Mouse (Mus musculus) kidney, adult 9 months (tissue): ENCODE data around the gene Itm2a.
A peak's percentile ranks its signal among the peaks of the same experiment; 100 is the strongest.

Experiments
- DNase-seq: peaks from one replicate; pipeline ENCODE4 v3.0.0; 2022

Gene Itm2a

DNA sequence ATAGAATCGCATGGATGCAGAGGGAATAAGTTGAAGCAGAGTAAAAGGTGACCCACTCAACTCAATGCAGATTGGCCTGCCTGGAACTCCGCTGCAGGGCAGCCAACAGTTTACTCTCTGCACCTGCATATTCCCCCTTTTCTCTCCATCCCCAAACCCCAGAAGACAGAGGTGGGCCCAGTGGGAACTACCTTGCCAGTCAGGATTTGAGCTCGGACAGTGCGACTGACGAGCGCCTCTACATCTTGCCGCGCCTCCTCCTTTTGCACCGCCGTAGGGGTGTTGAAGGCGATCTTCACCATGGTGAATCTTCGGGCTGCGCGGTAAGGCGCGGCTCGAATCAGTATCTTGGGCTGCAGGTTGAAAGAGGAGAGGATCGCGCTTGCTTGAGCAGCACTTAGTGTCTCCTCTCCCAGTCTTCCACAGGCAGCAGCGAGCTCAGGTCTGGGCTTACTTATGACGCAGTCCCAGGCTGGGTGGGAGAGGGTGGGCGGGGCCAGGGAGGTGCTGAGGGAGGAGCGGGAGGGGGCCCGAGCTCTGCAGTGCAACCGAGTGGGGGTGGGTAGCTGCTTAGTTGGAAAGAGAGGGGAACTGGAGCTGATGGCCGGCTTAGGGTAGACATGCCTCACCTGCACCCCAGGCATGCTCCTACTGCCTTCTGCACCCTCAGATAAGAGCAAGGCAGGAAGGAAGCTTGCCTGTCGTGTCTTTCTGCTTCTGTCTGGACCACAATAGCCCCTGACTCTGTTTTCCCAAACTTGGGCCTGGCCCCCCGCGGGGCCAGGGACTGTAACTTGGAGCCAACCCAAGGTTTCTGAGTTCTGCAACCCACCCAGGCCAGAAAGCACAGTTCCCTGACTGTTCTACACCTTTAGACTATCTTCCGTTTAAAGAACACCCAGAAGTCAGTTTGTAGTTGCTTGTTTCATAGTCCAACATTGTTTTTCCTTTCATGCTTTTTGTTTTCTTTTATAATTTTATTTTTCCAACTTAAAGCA lies at the start of gene Itm2a:
Itm2a (minus strand) TSS at position 462 of the 998 bp plus-strand sequence.
- no peak for DNase-seq

DNA sequence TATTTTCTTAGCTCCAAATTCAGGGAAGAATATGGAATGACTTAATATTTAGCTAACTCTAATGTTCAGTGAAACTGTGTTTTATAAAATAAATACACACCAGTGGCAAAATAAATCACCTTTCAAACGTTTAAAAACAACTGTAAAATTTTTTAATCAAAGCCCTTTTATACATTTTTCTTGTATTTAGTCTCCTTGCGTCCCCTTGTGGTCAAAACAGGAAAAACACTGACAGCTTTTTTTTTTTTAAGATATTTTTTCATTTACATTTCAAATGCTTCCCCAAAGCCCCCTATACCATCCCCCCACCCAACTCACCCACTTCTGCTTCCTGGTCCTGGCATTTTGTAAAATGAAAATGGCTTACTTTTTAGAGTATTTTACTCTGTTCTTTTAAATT lies 32.7 kb upstream of the Itm2a start:
- peak; percentile 2 for DNase-seq

DNA sequence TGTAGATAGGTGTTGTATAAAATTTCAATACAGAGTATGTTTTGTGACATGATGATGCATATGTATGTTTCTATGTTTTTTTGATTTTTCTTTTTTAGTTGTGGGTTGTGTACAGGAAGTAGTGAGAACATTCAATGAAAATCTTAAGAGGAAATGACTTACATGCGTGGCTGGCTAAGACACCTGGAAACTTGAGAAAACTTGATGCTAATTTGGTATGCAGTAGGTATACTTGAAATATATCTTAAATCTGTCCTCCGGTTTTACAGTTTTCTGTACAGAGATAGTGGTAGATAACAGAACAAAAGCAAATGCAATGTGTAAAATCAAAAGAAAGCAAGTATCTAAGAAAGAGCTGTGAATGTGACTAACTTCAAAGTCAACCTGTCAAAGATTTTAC lies 18.1 kb upstream of the Itm2a start:
- no peak for DNase-seq

DNA sequence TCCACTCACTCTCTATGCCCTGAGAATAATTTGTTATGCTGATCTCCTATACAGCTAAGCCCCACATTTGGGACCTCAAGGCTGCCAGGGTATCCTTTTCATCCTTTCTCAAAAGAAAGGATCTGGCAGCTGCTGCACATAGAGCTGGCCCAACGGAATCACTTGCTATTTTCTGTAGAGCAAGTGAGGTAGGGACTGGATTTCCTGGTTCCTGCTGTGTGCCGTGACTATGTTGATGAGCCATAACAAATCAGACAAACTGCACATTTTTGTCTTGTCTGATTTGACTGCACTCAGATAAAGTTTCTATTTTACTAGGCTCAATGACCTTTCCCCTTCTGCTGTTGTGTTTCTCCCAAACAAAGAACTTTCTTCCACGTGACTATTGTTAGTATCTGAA lies 14.2 kb upstream of the Itm2a start:
- no peak for DNase-seq

DNA sequence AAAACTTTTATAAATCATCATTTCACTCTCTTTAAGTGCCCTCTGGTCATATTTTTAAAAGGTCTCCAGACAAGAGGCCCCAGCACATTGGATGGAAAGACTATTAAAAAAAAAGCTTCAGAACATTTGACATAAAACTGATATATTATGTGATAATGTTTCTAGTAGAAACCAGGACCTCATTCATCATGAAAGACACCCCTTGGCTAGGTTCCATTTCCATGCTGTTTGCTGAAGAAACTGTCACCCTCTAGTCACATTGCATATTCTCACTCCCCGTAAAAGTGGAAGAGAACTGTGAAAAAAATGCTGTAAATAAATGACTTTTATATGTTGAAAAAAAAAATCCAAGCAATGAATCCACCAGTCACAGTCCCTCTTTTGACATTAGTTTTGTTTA lies 12.8 kb upstream of the Itm2a start:
- no peak for DNase-seq

DNA sequence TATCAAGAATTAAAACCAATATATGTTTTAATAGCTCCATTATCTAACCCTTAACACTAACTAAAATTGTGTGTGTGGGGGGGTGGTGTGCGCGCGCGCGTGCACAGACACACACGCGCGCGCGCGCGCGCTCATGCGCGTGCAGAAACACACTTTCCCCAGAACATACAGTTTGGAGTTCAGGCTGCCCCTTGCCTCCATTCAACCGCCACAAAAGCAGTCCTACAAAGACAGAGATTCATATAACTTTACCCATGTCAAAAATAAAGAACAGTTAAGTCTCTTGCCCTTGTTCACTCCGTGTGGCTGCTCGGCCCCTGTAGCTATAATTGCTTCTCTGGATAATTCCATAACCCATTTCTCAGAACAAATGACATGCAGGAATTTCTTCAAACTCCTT lies 695 bp downstream of the Itm2a start:
- no peak for DNase-seq

DNA sequence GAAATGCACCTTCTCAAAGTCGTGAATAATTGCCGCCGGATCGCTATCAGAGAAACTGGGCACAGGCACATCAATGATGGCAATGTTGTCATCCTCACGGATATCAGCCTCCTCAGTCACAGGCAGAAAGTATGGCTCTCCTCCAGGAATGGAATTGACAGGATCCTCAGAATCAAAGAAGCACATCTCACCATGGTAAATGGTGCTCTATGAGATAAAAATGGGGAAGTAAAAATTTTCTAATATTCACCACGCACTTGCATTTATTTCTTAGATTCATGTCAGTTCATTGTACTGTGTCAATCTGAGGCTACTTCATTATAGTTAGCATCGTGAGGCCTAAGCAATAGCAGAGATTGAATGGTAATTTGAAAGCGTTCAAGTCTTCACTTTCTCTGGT lies 4.1 kb downstream of the Itm2a start:
- no peak for DNase-seq

DNA sequence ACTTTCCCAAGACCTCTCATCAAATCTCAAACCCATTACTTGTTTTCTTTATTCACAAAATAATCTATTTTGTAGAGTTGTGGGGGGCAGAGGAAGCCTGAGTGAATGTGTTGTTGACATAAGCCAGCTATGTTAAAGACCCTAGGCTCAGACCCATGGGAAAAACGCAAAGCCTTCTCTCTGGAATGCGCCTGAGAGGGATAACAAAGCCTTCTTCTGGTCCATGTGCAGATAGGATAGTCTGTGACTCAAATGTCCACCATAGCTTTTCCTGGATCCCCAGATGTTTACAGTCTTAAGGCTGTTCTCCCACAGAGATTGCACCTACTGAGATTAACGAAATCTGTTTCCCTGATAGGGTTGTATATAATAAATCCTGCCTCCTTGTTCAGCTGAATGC lies 9.9 kb downstream of the Itm2a start:
- DNase-seq: no peak

DNA sequence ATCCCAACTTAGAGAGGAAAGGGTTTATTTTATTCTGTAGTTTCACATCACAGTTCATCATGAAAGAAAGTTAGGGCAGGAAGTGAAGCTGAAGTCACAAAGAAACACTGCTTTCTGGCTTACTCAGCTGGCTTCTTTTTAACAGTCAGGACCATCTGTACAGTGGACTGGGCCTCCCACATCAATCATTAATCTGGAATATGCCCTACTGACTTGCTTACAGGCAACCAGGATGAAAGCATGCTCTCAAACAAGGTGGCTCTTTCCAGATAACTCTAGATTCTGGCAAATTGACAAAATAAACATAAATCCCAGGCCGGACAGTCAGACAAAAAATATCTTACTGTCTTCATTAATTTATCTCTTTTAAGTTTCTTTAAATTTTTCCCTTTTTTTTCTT lies 27.8 kb downstream of the Itm2a start:
- peak; percentile 35 for DNase-seq
